Mouse (Mus musculus) kidney, postnatal 0 days (tissue): ENCODE data around the gene Akr1d1. TPM values are rescaled to one million over a fixed set of nuclear protein-coding genes. Genes with fewer than 3 reads are reported as not detected.

Source experiments
- ATAC-seq: fragments of 200-750 bp; cut with Nextera tagmentation; replicated peaks from 2 replicates; pipeline ENCODE4 v1.8.0; 2017; ENCODE audit warnings: low read depth, moderate number of reproducible peaks, moderate TSS enrichment, moderate library complexity; ENCODE audit not compliant: low FRiP score
- DNase-seq: peaks from one replicate; pipeline ENCODE4 v3.0.0-alpha.2; 2016; ENCODE audit warnings: low spot score
- H3K27ac ChIP-seq: fragments of 300-500 bp; sonication (generic); 2 replicates; pipeline ENCODE4 v1.5.1; 2014; ENCODE audit warnings: mild to moderate bottlenecking
- H3K27me3 ChIP-seq: fragments of 300-500 bp; sonication (generic); 2 replicates; pipeline ENCODE4 v1.6.1; 2014; ENCODE audit warnings: low read length, mixed read lengths; ENCODE audit not compliant: insufficient read depth
- H3K36me3 ChIP-seq: fragments of 300-500 bp; sonication (generic); 2 replicates; pipeline ENCODE4 v1.6.1; 2014; ENCODE audit warnings: low read length, mixed read lengths; ENCODE audit not compliant: insufficient read depth
- H3K4me1 ChIP-seq: fragments of 300-500 bp; sonication (generic); replicated peaks from 2 replicates; pipeline ENCODE4 v1.6.1; 2014; ENCODE audit warnings: antibody characterized with exemption, low read length, mixed read lengths; ENCODE audit not compliant: insufficient read depth
- H3K4me2 ChIP-seq: fragments of 300-500 bp; sonication (generic); 2 replicates; pipeline ENCODE4 v1.6.1; 2014; ENCODE audit warnings: mild to moderate bottlenecking, low read length, moderate library complexity, mixed read lengths
- H3K4me3 ChIP-seq: fragments of 300-500 bp; sonication (generic); replicated peaks from 2 replicates; pipeline ENCODE4 v1.5.1; 2014; ENCODE audit warnings: low read depth, low read length
- H3K9ac ChIP-seq: fragments of 300-500 bp; sonication (generic); 2 replicates; pipeline ENCODE4 v1.6.1; 2014; ENCODE audit warnings: low read depth, low read length
- H3K9me3 ChIP-seq: fragments of 300-500 bp; sonication (generic); replicated peaks from 2 replicates; pipeline ENCODE4 v1.6.1; 2016; ENCODE audit warnings: low read length, inconsistent platforms, mixed read lengths
- CTCF ChIP-seq: IDR thresholded peaks from 2 replicates; pipeline ENCODE4 v1.5.1; 2016; ENCODE audit warnings: antibody characterized with exemption, low read depth, mild to moderate bottlenecking, moderate library complexity
- WGBS: fragments of 180-500 bp; shearing (Covaris S2); extraction: QIAGEN DNeasy Blood & Tissue Kit; methylation state at CpG from one replicate; pipeline ENCODE4 v1.1.7; 2014; 5-methylcytosine and 5-hydroxymethylcytosine counted together
- polyA plus RNA-seq: library from polyadenylated mRNA; unstranded; fragments of >200 nt; fragmentation: Nextera tagmentation; extraction: Ambion mirVana; gene quantifications from 2 replicates; pipeline ENCODE4 v1.2.1, GENCODE M21; 2015

Gene Akr1d1
- polyA plus RNA-seq, 1 experiment from 2014 or later, result 1.6 TPM

GRCm38 (mm10) chr6:37536831-37537230 lies 6.9 kb downstream of the Akr1d1 start:
- TF ChIP-seq CTCF, result no peak
- Histone ChIP-seq H3K36me3 (no peaks in the 10 kb centered on the region), H3K4me3 (no peak overlapping the region), H3K4me1 (no peaks in the 10 kb centered on the region), H3K9ac (no peak overlapping the region), H3K9me3 (no peaks in the 10 kb centered on the region), H3K27me3 (no peaks in the 10 kb centered on the region), H3K27ac (no peak overlapping the region), H3K4me2 (no peak overlapping the region)
- ATAC-seq (no peak), DNase-seq (no peak)
- WGBS, result 91% methylated on average over 3 of the region's 3 CpGs

GRCm38 (mm10) chr6:37537801-37538200 lies 7.8 kb downstream of the Akr1d1 start:
- no peak for DNase-seq
- H3K4me2 ChIP-seq, result no peak overlapping the region
- WGBS, result 77% methylated on average over 3 of the region's 3 CpGs
- no peak overlapping the region for H3K27ac ChIP-seq
- H3K36me3 ChIP-seq, result no peaks in the 10 kb centered on the region
- H3K9me3 ChIP-seq, result no peaks in the 10 kb centered on the region
- no peak overlapping the region for H3K4me3 ChIP-seq
- H3K9ac ChIP-seq, result no peak overlapping the region
- H3K4me1 ChIP-seq, result no peaks in the 10 kb centered on the region
- H3K27me3 ChIP-seq, result no peaks in the 10 kb centered on the region
- ATAC-seq, result no peak
- no peak for TF ChIP-seq CTCF

DNA sequence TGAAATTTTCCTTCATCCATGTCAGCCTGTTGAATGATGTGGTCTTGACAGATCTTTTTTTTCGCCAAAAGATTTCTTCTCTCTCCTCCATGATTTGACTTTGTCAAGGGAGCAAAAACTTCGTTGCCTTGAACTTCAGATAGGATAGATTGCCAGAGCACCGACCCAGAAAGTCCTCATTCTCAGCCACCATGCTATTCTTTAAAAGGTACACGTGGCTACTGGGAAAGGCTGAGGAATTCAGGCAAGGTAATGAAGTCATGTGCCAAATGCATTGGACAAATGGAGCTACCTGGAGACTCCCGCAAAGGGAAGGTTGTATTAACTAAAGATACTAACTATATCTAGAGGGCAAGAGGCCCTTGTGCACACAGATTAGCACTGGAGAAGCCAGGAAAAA lies 8.8 kb downstream of the Akr1d1 start:
- H3K9ac ChIP-seq, result no peak overlapping the region
- no peaks in the 10 kb centered on the region for H3K36me3 ChIP-seq
- no peak overlapping the region for H3K4me2 ChIP-seq
- H3K27me3 ChIP-seq, result no peaks in the 10 kb centered on the region
- H3K4me3 ChIP-seq, result no peak overlapping the region
- no peak for TF ChIP-seq CTCF
- H3K27ac ChIP-seq, result no peak overlapping the region
- WGBS, result 70% methylated on average over 5 of the region's 5 CpGs
- no peaks in the 10 kb centered on the region for H3K9me3 ChIP-seq
- no peak for DNase-seq
- ATAC-seq, result no peak
- no peaks in the 10 kb centered on the region for H3K4me1 ChIP-seq

- 65% methylated on average over 9 of the region's 9 CpGs for WGBS
- Histone ChIP-seq H3K27ac (no peak overlapping the region), H3K4me3 (no peak overlapping the region), H3K4me2 (no peak overlapping the region), H3K36me3 (no peaks in the 10 kb centered on the region), H3K27me3 (no peaks in the 10 kb centered on the region), H3K4me1 (no peaks in the 10 kb centered on the region), H3K9ac (no peak overlapping the region), H3K9me3 (no peaks in the 10 kb centered on the region)
- ATAC-seq (no peak), DNase-seq (no peak)
- no peak for TF ChIP-seq CTCF
Observed at GRCm38 (mm10) chr6:37539403-37539802, 9.4 kb downstream of the Akr1d1 start.

GRCm38 (mm10) chr6:37540113-37540512 lies 10.1 kb downstream of the Akr1d1 start:
- no peaks in the 10 kb centered on the region for H3K9me3 ChIP-seq
- no peak overlapping the region for H3K4me3 ChIP-seq
- no peaks in the 10 kb centered on the region for H3K4me1 ChIP-seq
- no peaks in the 10 kb centered on the region for H3K36me3 ChIP-seq
- H3K27me3 ChIP-seq, result no peaks in the 10 kb centered on the region
- H3K4me2 ChIP-seq, result no peak overlapping the region
- H3K9ac ChIP-seq, result no peak overlapping the region
- H3K27ac ChIP-seq, result peak overlapping the region; percentile 54; the same call in 1 of the 2 replicates
- TF ChIP-seq CTCF, result no peak
- peak; percentile 22 for DNase-seq
- WGBS, result 40% methylated on average over 3 of the region's 3 CpGs
- ATAC-seq, result peak; percentile 89

DNA sequence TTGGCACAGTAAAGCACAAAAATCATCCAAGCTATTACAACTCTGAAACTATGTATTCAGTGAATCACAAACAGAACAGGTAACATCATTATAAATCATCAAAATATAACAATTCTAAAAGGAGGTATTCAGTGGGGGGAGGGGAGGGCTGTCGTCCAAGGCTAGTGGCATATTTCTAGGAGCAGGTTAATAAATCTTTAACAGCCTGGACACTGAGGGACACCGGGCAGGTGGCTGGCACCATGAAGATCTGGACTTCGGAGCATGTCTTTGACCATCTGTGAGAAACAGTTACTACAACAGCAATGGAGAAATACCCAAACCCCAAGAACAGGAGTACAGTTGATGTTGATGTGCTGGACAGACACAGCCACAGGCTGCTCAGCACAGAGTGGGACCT lies 11.2 kb downstream of the Akr1d1 start:
- ATAC-seq, result no peak
- DNase-seq, result no peak

GRCm38 (mm10) chr6:37542145-37542544 lies 12.2 kb downstream of the Akr1d1 start:
- H3K27me3 ChIP-seq, result no peaks in the 10 kb centered on the region
- 90% methylated on average over 3 of the region's 3 CpGs for WGBS
- no peak overlapping the region for H3K4me2 ChIP-seq
- no peak overlapping the region for H3K4me3 ChIP-seq
- H3K36me3 ChIP-seq, result no peaks in the 10 kb centered on the region
- no peak overlapping the region for H3K27ac ChIP-seq
- H3K9ac ChIP-seq, result no peak overlapping the region
- DNase-seq, result no peak
- no peaks in the 10 kb centered on the region for H3K9me3 ChIP-seq
- no peak for ATAC-seq
- H3K4me1 ChIP-seq, result no peaks in the 10 kb centered on the region
- TF ChIP-seq CTCF, result no peak

More for the DNA sequence above, 11.2 kb downstream of the Akr1d1 start:
- H3K9ac ChIP-seq, result no peak overlapping the region
- no peak overlapping the region for H3K4me3 ChIP-seq
- no peaks in the 10 kb centered on the region for H3K4me1 ChIP-seq
- no peaks in the 10 kb centered on the region for H3K9me3 ChIP-seq
- 57% methylated on average over 3 of the region's 3 CpGs for WGBS
- H3K36me3 ChIP-seq, result no peaks in the 10 kb centered on the region
- TF ChIP-seq CTCF, result no peak
- no peak overlapping the region for H3K4me2 ChIP-seq
- H3K27ac ChIP-seq, result no peak overlapping the region
- H3K27me3 ChIP-seq, result no peaks in the 10 kb centered on the region
